Mouse (Mus musculus): ENCODE data around the gene Ranbp3.

DNA sequence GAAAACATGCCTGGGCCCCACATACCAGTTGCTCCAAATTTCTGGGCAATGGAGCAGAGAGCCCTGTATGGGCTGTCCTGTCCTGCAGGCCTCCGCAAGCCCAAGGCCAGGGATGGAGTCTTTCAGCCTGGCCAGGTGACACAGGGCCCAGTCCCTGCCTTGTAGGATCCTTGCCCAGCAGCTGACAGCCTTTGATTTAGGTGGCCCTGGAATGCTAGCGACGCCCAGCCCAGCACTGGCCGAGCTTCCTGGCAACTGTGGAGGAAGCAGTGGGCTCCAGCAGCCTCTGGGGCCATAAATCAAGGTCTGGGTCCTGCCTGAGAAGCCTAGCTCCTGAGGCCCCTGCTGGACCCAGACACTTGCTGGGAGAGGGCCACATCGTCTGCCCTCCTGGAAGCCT is 49.3 kb downstream of the Ranbp3 start:
- TF ChIP-seq CTCF (IDR thresholded peaks at IDR 0.05; ENCODE audit: borderline replicate concordance, control insufficient read depth, extremely low read depth, insufficient read depth, low read length, poor library complexity) (no peak), POLR2A (IDR thresholded peaks at IDR 0.05; ENCODE audit: control insufficient read depth, extremely low read depth, insufficient read depth, low read length, poor library complexity) (no peak)
